Comparison of ENCODE assay signal across 8 mouse cellular contexts in the genomic region with DNA sequence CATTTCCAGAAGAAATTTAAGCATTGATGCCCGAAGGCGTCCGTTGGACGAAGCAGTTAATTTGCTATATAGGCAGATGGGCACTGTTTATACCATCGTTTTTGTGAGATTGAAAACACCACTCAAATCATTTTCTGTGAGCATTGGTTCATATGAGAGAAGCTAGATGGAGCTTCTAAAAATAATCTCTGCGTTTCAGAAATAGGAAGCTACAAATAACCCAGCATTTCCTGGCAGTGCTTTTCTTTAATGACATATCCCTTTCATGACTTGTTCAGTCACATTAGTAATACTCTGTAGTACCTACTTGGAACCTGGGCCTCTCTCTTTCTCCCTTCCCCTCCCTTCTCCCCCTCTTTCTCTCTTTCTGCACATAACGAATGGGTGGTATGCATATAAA. TPM values are rescaled to one million over a fixed set of nuclear protein-coding genes. Genes with fewer than 3 reads are reported as not detected.
DNase-seq lines count a peak whose midpoint lies in the region; ATAC-seq and TF ChIP-seq lines count a peak whose summit lies in the region.

No protein-coding gene starts in this region.

- no peak for ATAC-seq in hindbrain, postnatal 0 days
- no peak; the same call in 1 of the 2 replicates for ATAC-seq in neural tube, embryonic 13.5 days (ENCODE audit: low read depth)

- H3K36me3 ChIP-seq in hindbrain, postnatal 0 days (ENCODE audit: insufficient read depth, low read length) = 0 out of 2 replicates have a peak, but pooled peaks cover 9% of the 10 kb centered on the region
- H3K36me3 ChIP-seq in neural tube, embryonic 13.5 days = peaks cover 13% of the 10 kb centered on the region; the same call in 1 of the 2 replicates

- DNase-seq in lung, adult 2 months = no peak
- DNase-seq in lung, postnatal 10 days = no peak
- peak; percentile 15 for DNase-seq in c-Kit-positive CD71-positive TER-119-positive erythroid progenitor cells, embryonic 14.5 days (ENCODE audit: low spot score)
- no peak for DNase-seq in hindbrain, postnatal 0 days (ENCODE audit: low spot score)
- no peak for DNase-seq in adrenal gland, postnatal 14 days
- DNase-seq in adrenal gland, postnatal 4 days (ENCODE audit: low spot score in 2 of 2) = no peak
- no peak for DNase-seq in embryo, embryonic 10 days (ENCODE audit: low spot score)

- peak overlapping the region; percentile 100 for H3K4me3 ChIP-seq in lung, adult 2 months (replicated peaks; ENCODE audit: extremely low read depth, low read depth, low read length)
- H3K4me3 ChIP-seq in hindbrain, postnatal 0 days (ENCODE audit: low read length) = peak overlapping the region; percentile 86
- peak overlapping the region; percentile 89 for H3K4me3 ChIP-seq in neural tube, embryonic 13.5 days

- peak overlapping the region; percentile 91 for H3K9ac ChIP-seq in hindbrain, postnatal 0 days (replicated peaks; ENCODE audit: low read length)
- H3K9ac ChIP-seq in neural tube, embryonic 13.5 days = peak overlapping the region; percentile 97

- peak overlapping the region; percentile 95 for H3K27ac ChIP-seq in hindbrain, postnatal 0 days
- peak overlapping the region; percentile 97 for H3K27ac ChIP-seq in neural tube, embryonic 13.5 days (replicated peaks)

- peaks cover 5% of the 10 kb centered on the region; the same call in 1 of the 2 replicates for H3K4me1 ChIP-seq in lung, adult 2 months (ENCODE audit: control insufficient read depth, insufficient read depth, low read length)
- peaks cover 5% of the 10 kb centered on the region; the same call in 1 of the 2 replicates for H3K4me1 ChIP-seq in hindbrain, postnatal 0 days (ENCODE audit: insufficient read depth, low read length)
- peaks cover 25% of the 10 kb centered on the region for H3K4me1 ChIP-seq in neural tube, embryonic 13.5 days (replicated peaks)

- peaks cover 7% of the 10 kb centered on the region; the same call in 1 of the 2 replicates for H3K27me3 ChIP-seq in hindbrain, postnatal 0 days (ENCODE audit: insufficient read depth, low read length)
- H3K27me3 ChIP-seq in neural tube, embryonic 13.5 days = peaks cover 22% of the 10 kb centered on the region

- H3K4me2 ChIP-seq in hindbrain, postnatal 0 days (ENCODE audit: low read depth, low read length) = peak overlapping the region; percentile 53
- peak overlapping the region; percentile 62 for H3K4me2 ChIP-seq in neural tube, embryonic 13.5 days

- 22% methylated on average over 7 of the region's 7 CpGs for WGBS in lung, adult 2 months
- whole genome bisulfite sequencing in hindbrain, postnatal 0 days = 31% methylated on average over 7 of the region's 7 CpGs
- 40% methylated on average over 7 of the region's 7 CpGs for WGBS in neural tube, embryonic 13.5 days

- no peak for TF ChIP-seq CTCF in lung, adult 2 months (IDR thresholded peaks at IDR 0.05; ENCODE audit: insufficient read depth, low read length)
- TF ChIP-seq CTCF in hindbrain, postnatal 0 days (IDR thresholded peaks at IDR 0.05; ENCODE audit: low read depth) = no peak

- H3K9me3 ChIP-seq in hindbrain, postnatal 0 days (ENCODE audit: low read length) = no peaks in the 10 kb centered on the region
- no peaks in the 10 kb centered on the region for H3K9me3 ChIP-seq in neural tube, embryonic 13.5 days

- TF ChIP-seq POLR2A in lung, adult 2 months (IDR thresholded peaks at IDR 0.05; ENCODE audit: borderline replicate concordance, extremely low read depth, low read depth, low read length) = no peak

RNA-seq across cellular contexts. Expression of a gene that starts 0.7 kb away (rescaled TPM):
- polyA plus RNA-seq in lung, adult 2 months (2012; rRNA removed) = 21.7 and 29.0 TPM in 2 replicates
- total RNA-seq in hindbrain, postnatal 0 days (2014; rRNA removed) = 75.4 and 138 TPM in 2 replicates
- polyA plus RNA-seq in hindbrain, postnatal 0 days (2015; fragmentation: Nextera tagmentation; extraction: Ambion mirVana) = 94.1 and 97.3 TPM in 2 replicates
- polyA plus RNA-seq in neural tube, embryonic 13.5 days (2015; fragmentation: Nextera tagmentation; extraction: Ambion mirVana) = 75.4 and 84.9 TPM in 2 replicates
- total RNA-seq in adrenal gland, postnatal 14 days (2021) = 21.7 and 24.8 TPM in 2 replicates
- total RNA-seq in adrenal gland, postnatal 4 days (2021) = 10 to 100 TPM; 31.7 to 34.1 TPM

RNA-seq across cellular contexts. Expression of a gene that starts 26.0 kb away (rescaled TPM):
- polyA plus RNA-seq in lung, adult 2 months (2012; rRNA removed) = 34.8 and 37.3 TPM in 2 replicates
- total RNA-seq in hindbrain, postnatal 0 days (2014; rRNA removed) = 2.9 and 3.2 TPM in 2 replicates
- polyA plus RNA-seq in hindbrain, postnatal 0 days (2015; fragmentation: Nextera tagmentation; extraction: Ambion mirVana) = 4.4 and 5.7 TPM in 2 replicates
- polyA plus RNA-seq in neural tube, embryonic 13.5 days (2015; fragmentation: Nextera tagmentation; extraction: Ambion mirVana) = 2.3 and 2.5 TPM in 2 replicates
- total RNA-seq in adrenal gland, postnatal 14 days (2021) = 62.9 and 74.3 TPM in 2 replicates
- total RNA-seq in adrenal gland, postnatal 4 days (2021) = 10 to 100 TPM; 30.3 to 35.1 TPM

RNA-seq across cellular contexts. Expression of a gene that starts 36.6 kb away (rescaled TPM):
- polyA plus RNA-seq in lung, adult 2 months (2012; rRNA removed) = 3.4 and 5.5 TPM in 2 replicates
- 32.0 and 37.6 TPM in 2 replicates for total RNA-seq in hindbrain, postnatal 0 days (2014; rRNA removed)
- polyA plus RNA-seq in hindbrain, postnatal 0 days (2015; fragmentation: Nextera tagmentation; extraction: Ambion mirVana) = 6.3 and 6.6 TPM in 2 replicates
- polyA plus RNA-seq in neural tube, embryonic 13.5 days (2015; fragmentation: Nextera tagmentation; extraction: Ambion mirVana) = 6.6 and 7.8 TPM in 2 replicates
- total RNA-seq in adrenal gland, postnatal 14 days (2021) = 25.2 and 25.5 TPM in 2 replicates
- 10 to 100 TPM; 33.2 to 34.4 TPM for total RNA-seq in adrenal gland, postnatal 4 days (2021)
